Mouse (Mus musculus) lung, postnatal 36 days (tissue): ENCODE results near the gene Vangl2.

Source experiments
- DNase-seq: peaks from one replicate; pipeline ENCODE4 v3.0.0; 2022; ENCODE audit warnings: mixed read lengths

The Vangl2 gene

DNA sequence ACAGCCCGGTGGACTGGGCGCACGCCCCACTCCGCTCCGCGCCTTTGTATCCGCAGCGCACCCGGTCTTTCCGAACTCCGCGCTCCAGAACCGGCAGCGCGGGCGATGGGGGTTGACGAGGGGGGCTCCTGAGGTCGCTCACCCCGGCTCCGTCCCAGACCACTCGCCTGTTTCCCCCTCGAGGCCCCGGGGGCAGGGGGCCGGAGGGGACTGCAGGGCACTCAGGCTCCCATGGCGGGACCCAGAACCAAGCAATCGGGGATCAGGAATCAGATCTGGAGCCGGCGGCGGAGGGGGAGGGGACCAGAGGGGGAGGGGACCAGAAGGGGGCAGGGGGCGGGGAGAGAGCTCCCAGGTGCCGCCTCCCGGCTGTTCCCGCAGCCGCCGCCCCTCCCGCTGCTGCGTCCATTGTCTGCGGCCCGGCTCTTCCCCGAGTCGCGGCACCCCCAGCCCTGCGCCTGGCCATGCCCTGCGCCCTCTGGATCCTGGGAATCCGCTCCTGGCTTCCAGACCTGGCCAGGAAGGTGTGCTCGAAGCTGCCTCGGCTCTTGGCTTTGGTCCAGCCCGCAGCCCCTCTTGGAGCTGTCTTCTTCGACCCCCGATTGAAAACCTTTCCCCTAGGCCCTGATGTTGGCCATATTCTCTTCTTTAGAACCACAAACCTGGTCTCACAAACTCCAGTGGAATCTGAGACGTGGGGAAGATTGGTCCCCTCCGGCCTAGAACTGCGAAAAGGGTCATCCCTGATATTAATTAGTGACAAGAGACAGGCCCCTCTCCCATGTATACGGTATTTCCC, 1.0 kb downstream of the Vangl2 start:
- DNase-seq, result peak; percentile 88

DNA sequence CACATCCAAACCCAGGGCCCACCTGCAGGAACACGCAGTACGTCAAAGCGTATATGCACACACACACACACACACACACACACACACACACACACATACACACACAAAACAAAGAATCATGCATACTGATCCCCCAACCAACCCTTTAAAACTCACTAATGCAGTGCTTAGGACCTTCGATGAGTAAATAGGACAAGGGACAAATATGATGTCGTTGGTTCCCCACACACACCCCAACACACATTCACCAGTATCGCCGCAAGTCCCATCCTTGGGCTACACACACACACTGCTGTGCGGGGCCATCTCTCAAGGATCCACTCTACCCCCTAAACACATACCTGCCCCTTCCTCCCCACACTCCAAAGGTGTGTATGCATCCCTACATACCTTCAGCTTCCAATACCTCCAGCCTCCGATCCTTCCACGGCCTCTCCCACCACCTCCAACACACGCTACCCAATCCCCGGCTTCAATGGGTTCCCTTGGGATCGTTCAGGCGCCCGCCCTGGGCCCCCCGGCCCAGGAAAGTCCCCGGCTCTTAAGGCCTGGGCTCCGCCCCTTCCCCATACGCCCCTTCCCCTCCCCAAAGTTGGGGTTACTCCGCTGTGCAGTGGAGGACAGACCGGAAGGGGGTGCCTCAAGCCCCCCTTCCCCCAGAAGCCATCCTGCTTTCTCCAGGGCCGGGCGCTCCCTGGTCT, 1.9 kb downstream of the Vangl2 start:
- DNase-seq, result no peak

DNA sequence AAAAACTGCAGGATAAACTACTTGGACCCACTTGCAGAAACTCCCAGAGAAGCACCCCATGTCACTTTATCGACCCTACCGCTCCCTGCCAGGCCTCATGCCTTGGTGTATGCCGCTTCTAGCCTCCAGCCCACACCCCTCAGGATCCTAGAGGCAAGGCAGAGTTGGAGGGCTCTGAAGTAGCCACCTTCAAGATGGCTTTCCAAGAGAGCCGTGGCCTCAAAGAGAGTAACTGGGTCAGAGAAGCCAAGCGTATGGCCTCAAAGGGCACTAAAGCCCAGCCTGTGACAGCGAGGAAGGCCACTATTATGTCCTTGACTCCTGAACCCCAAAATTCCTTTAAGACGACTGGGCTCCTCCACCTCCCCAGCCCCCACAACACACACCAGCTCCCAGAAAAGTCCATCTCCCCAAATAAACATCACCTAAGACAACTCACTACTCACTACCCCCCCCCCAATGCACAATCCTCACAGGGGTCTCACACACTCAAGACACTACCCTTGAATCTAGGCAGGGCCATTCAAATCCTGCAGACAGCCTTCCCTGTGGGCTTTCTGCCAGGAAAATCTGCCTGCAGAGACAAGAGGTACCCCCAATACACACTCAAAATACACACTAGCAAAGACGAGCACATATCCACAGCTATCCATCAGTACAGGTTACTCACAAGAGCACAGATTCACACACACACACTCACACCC, 2.9 kb downstream of the Vangl2 start:
- DNase-seq, result no peak

DNA sequence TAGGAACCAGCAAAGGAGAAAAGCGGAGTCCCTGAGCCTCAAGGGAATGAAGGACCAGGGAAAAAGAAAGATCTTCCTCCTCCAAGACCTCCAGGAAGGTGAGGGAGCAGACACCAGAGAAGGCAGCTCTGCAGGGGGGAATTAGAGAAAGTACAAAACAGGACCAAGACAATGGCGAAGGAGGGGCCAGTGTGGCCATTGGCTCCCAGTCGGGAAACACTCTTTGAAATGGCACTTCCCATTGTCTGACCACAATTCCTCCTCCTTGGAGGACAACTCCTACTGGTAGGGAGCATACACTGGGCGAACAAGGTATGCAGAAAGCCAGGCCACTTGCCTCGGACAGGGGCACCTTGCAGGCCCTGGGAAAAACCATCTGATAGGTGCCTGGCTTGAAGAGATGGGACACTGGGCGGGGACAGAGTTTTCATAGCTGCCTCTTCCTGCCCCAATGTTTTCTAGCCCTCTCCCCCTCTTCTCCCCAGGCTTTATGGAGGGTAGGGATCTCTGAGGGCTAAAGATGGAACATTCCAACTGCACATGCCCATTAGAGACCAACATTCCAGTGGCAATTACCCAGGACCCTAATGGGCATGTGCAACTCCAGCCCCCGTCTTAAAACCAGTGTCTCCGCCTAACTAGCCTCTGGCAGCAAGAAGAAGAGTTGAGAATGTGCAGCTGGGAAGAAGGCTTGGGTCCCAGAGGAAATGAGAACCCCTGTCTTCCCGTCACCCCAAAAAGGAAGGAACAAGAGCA, 3.9 kb downstream of the Vangl2 start:
- no peak for DNase-seq

DNA sequence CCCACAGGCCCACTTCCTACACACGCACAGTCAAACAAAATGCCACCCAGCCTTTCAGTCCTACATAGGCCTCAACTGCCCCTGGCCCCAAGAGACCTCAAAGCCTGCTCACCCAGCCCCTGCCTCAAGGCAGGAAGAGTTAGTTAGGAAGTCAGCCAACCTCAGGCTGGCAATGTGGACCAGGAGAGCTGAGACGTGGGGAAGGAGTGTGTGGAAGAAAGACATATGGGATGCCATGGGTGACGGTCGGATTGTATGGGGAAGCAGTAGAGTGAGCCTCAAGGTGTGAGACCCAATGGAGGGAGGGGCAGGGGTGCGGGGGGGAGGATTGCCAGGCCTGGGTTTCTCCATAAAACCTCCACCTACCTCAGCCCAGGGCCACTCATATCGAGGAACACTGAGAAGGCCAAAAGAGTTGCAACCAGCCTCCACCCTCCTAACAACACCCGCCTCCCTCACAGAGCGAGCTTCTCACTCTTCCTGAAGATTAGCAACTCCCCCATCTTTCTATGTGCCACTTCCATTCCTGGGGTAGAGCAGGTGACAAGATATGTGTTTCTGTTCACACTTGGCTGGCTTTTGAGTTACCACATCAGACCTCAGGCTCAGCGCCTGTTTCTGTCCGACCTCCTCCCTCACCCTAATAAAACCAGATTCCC, 8.3 kb downstream of the Vangl2 start:
- no peak for DNase-seq

DNA sequence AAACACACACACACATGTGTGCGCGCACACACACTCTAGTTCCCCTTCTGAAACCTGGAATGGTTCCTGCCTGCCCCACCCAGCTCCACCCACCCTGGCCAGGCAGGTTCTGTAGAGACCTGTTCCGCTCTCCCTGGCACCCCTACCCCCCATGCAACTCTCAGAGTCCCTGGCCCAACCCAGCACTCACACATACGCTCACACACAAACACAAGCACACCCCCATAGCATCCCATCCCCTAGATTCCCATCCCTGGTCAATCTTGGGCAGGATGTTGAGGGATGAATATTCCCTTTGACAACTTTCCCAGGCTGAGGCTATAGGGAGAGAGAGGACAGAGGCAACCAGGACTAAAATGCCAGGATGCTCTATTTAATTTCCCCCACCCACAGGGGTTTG, 8.9 kb downstream of the Vangl2 start:
- DNase-seq, result no peak

DNA sequence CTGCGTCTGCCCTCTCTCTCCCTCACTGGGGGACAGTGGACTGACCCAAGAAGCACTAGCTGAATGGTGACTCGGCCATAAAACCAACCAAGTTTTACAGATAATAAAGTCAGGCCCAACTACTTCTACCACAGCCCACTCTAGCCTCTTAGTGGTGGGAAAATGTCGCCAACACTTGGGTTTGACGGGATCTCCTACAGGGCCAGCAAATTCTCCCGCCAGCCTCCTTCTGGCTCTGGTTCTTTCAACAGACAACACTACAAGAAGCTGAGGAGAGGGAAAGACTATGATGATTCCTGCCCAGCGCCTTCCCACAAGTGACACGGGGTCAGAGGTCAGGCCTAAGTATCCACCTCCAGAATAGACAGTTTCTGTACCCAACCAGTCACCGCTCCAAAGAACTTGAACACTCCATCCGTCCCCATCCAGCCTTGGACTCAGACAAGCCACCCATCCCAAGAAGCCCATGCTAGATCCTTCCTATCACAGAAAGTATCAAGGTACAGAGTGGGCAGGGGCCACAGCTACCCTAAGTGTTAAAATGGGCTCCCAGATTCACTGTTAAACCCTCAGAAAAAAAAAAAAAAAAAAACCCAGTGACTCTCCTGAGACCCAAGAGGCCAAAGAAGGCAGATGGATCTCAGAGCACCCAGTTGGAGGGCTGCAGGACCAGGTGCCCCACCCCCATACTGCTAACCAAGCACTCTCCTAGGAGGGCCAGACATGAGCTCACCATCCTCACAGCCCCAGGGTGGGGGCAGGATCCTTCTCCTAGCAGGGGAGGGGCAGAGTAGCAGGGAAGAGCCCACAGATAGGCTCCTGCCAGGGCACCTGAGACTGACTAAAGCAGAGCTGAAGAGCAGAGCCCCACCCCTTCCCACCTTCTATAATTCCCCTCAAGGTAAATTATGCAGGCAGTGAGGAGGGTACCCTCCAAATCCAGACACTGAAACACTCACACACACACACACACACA, 9.6 kb downstream of the Vangl2 start:
- DNase-seq, result no peak

DNA sequence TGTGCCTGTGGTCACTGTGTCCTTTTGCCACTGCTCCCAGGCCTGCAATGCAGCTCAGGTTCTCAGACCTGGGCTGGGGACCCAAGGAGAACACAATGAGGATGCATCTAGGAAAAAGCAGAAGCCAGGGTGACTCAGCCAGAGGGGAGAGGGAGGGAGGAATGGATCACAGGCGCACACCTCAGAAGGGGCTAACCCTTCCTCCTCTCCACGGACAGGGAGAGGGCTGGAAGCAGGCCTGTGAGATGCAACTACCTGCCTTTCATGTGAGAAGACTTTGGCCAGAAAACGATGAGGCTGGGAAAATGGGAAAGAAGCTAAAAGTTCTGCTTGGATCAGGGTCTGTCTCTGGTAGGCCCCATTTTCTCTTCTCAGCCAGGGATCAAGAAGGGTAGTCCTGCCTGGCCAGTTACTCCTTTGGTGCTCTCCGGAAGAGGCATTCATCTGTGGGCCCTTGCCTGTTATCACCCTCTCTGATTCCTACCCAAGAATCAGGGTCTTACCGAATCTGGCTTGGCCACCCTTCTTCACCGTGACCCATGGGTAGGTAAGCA, 10.7 kb downstream of the Vangl2 start:
- no peak for DNase-seq

DNA sequence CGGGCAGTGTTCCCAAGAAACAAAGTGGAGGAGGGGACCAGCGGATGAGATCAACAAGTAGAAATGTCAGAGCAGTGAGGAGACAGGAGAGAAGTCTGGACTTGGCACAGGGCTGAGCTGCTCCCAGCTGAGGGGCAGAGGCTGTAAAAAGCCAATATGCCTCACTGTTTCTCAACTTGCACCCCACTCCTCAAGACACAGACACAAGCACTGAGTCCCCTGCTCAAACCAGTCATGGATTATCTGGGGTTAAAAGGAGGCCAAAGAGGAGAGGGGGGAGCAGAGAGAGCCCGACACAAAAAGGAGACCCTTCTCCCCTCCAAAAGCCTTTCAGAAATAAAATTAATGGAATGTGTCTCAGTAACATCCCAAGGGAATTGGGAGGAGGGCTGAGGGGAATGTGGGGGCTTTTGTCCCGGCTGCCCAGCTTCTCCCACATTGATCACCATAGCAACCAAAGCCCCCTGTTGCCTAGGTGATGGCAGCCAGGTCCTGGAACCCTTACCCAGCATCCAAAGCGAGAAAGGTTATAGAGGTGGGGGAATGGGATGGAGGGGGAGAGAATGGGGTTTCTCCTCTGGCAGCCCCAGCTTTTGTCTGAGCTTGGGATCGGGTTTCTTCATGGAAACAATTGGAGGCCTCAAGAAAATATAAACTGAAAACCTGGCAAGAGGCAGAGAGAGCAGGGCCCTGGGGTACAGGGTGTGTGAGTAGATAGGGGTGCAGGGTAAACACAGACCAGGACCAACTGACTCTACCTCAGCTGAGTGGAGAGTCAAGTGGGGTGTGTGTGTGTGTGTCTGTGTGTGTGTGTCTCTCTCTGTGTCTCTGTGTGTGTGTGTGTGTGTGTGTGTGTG, 11.4 kb downstream of the Vangl2 start:
- no peak for DNase-seq

DNA sequence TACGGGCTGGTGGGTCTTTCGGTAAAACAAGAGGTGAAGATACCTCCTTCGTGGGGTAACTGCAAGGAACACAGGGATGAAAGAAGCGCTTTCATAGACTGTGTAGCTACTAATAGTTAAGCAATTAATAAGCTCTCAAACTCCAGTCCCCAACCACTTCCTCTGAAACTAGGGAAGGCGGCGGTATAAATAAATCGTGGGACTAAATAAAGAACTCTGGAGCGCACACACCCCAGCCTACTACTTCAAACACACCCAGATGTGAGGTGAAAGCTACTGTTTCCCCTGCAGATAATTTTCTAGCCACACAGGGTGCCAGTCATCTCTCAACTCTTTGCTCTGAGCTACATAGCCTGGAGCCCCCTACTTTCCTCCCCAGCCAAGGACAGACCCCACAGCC, 12.2 kb downstream of the Vangl2 start:
- no peak for DNase-seq

DNA sequence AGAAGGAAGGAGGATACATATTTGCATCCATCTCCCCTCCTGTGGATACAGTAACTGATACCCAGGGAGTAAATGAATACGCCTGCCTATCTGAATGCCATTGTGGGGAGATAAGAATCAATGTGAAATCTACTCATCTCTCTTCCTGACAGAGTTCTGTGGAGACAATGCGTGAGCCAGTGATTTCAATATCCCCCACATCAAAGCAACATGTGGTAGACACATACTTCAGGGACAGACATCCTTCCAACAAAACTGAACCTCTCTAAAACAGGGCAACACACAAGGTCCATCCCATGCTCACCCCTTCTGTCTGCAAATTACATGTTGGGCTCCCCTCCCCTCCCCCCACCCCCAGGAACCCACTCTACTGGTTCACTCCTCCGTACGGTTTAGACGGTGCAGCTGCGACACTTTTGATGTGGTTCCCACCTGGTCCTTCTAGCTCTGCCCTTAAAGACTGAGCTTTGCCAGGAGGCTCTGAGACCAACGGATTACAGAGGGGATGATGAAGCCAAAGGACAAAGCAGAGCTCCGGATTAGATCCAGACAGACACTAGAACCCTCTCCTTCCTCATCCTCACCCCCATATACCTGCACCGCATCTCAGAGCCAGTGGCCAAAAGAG, 12.8 kb downstream of the Vangl2 start:
- DNase-seq, result no peak

DNA sequence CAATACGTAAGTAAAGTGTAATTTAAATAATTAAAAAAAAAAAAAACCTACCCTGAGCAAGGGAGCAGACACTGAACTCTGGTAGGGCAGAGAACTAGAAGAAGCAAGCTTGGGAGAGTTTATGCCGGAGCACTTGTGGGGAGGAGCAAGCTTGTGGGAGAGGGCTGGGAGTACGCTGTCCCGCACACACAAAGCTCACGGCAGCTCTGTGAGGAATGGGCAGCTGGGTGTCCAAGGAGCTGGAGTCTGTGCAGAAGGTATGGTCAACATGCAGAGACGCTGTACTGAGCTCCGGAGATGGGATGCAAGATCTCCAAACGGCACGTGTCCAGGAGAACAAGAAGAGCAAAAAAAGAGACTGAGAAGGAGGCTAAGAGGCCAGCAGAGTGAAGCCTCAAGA, 13.5 kb downstream of the Vangl2 start:
- DNase-seq, result no peak

DNA sequence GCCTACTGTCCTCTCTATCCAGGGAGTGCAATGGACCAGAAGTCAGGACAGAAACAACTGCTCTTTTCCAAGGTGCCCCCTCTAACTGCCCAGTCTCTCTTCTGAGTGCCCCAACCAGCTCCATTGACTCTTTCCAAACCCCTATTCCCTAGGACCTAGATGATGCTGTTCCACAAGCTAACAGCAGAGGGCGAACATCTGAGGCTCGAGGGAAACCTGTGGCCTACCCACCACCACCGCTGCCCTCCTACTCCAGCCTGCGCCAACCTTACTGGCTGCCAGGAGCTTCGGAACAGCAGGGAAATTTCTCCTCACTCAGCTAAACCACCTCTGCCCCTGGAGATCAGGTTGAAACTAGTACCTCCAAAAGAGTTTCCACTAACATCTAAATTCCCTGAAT, 16.2 kb downstream of the Vangl2 start:
- peak; percentile 83 for DNase-seq

DNA sequence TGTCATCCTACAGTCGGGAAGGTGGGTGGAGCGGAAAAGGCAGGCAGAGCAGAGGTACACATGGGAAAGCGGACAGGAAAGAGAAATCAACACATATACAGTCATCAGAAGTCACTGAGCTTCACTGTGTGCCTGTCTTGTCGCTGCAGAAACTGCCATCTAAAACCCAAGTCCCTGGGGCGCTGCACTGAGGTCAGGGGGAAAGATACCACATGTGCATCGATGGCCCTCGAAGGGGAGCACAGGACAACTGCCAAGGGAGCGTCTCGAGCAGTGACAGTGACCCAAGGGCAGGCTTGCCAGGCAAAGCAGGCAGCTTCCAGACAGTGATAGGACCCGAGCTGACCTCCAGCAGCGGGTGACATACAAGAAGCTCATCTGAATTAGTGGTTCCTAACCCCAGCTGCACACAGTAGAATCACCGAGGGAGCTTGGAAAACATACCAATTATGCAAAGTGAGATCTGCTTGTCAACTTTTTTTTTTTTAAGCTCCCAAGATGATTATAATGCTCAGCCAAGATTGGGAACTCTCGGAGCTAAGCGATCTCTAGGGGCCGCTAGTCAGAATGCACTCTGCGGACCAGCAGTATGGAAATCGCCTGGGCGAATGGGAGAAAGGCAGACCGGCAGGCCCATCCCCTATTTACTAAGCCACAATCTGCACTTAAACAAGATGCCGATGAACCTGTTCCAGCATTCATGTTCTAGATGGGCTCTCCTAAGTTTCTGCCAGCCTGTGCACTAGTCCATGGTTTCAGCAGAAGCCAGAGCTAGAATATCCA, 18.0 kb downstream of the Vangl2 start:
- no peak for DNase-seq

DNA sequence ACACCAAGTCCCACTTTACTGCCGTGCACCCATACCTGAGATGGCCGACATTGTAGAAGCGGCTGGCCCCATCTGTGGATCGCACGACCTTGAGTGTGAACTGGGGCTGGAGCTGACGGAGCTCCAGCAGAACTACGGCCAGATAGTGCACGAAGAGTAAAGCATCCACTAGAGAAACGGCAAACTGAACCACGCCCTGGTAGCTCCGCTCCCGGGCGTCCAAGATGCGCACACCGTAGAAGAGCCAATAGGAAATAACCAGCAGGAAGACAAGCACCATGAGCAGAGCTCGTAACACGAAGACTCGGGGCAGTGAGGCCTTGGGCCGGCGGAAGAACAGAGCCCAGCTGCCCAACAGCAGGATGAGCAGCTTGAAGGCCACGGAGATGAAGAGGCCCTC, 18.8 kb downstream of the Vangl2 start:
- no peak for DNase-seq

DNA sequence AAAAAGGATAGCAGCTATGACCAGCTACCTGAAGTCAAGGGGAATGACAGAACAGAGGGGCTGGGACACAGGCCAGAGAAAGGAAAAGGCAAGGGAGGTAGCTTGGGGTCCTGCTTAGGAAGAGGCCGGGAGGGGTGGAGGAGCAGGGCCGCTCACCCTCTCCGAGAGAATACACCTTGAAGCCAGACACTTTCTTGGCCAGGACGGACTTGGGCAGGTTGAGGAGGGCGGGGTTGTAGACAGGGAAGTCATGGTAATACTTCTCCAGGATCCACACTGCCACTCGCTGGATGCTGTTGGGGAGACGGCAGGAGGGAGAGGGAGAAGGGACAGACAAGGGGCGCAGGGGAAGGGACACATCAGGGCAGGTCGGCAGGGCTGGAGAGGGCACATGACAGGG, 19.9 kb downstream of the Vangl2 start:
- DNase-seq, result no peak

DNA sequence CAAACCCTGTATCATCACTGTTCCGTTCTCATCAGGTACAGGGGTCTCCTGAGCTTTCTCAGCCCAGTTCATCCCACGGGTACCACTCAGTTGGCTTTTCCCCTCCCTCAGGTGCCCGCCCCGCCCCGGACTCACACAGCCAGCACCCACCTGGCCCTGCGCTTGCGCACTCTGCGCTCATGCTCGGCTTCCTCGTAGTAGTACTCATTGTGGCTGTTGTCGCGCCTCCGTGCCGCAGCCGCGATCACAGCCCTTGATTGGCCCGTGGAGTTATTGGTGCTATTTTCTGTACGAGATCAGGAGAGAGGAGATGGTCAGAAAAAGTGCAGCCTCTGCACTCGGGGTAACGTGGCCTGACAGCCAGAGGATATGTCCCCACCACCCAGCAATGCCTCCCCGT, 20.5 kb downstream of the Vangl2 start:
- DNase-seq, result no peak

DNA sequence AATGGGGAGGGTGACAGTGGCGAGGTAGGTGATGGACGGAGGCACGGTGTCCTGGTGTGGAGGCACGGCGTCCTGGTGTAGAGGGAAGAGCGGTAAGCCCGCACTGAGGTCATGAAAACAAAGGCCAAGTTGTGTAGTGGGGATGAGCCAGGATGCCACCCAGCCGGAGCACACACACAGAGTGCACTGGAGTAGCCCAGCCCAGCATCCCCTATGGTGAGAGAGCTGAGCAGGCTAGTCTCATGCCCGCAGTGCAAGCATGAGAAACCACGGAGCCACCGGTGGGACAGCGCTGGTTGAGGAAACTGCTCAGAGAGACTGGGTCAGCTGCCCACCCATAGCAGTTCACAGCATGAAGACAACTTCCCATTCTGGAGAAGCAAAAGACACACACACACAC, 26.6 kb downstream of the Vangl2 start:
- DNase-seq, result no peak

DNA sequence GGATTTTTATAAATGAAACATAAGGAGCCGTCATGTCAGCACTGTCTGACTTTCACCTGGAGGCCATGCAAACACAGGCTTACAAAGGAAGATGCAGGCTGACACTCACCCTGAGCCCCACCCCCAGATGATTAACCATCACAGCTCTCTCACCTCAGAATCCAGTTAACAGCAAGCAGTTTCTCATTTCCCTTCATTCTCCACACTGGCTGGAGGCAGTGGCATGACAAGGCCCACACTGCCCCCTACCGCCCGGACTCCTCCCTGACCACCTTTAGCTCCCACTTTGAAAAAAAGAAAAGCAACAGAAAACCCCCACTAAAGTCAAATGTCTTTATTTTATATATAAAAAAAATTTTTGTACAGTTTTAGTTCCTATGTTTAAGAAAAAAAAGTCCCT, 27.6 kb downstream of the Vangl2 start:
- peak; percentile 83 for DNase-seq
